ENCODE assay signal across 1 mouse cellular context in the genomic region with DNA sequence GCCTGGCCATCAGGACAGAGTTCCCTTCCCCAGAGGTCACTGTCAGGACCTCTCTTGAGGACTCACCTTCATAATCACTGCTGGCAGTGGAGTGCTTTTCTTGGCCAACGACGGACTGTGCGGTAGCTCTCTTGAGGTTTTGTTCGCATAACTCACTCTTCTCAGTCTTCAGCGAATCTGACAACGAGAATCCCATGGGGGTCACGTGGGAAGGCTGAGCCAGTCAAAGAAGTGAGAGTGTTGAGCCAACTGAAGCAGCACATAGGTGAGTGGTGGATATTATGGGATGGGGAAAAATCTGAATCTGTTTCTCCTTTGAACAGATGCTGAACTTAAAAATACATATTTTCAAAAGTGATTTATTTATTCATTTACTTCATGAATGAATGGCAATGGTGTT.
TF ChIP-seq lines count a peak whose summit lies in the region.

No protein-coding gene starts in this region.

TF ChIP-seq in ES-E14, 5 proteins besides CTCF, POLR2A, EP300 and RAD21:
- TF ChIP-seq HCFC1 (IDR thresholded peaks at IDR 0.05; ENCODE audit: borderline replicate concordance, insufficient read depth, low read length) (no peak), ZC3H11A (IDR thresholded peaks at IDR 0.05; ENCODE audit: borderline replicate concordance, low read depth, low read length) (no peak), MAFK (IDR thresholded peaks at IDR 0.05; ENCODE audit: insufficient read depth, low read depth, low read length) (no peak), CHD2 (IDR thresholded peaks at IDR 0.05; ENCODE audit: low read depth, low read length) (no peak), ZNF384 (IDR thresholded peaks at IDR 0.05; ENCODE audit: low read depth, low read length) (no peak)
